Mouse (Mus musculus) heart, postnatal 25 days (tissue): ENCODE measurements around the gene Lmcd1. TPM values are rescaled to one million over a fixed set of nuclear protein-coding genes. Genes with fewer than 3 reads are reported as not detected.

Experiments used
- DNase-seq: peaks from one replicate; pipeline ENCODE4 v3.0.0; 2022; ENCODE audit warnings: low spot score
- intact Hi-C: fragments of 180-260 bp; cut with DNase I; formaldehyde crosslinking; loops from one replicate; pipeline ENCODE4 v1.15.1; 2025
- total RNA-seq, 2 experiments: library from RNA; stranded (reverse); gene quantifications; 2 replicates each; pipeline ENCODE4 v1.2.3; 2021

The Lmcd1 gene
- total RNA-seq, 2 experiments from 2014 or later, result 33.6 to 45.2 TPM

DNA sequence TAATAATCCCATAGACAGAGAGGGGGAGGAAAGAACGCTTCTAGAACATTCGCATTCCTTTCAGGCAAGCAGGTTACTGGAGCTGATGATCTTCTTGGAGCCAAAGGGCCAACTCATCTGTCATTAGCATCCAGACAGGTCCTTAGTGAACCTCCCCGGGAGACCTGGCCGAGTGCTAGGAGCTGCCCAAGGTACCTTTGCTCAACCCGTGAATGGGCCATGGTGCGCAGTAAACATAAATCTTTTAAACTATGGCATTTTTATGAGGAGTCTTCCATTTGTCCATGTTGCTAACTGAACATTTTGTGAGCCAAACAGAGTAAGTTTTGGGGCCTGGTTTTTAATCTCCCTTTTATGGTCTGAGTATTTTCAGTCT lies 57.7 kb downstream of the Lmcd1 start:
- intact Hi-C loops, result no loop called here
- no peak for DNase-seq

DNA sequence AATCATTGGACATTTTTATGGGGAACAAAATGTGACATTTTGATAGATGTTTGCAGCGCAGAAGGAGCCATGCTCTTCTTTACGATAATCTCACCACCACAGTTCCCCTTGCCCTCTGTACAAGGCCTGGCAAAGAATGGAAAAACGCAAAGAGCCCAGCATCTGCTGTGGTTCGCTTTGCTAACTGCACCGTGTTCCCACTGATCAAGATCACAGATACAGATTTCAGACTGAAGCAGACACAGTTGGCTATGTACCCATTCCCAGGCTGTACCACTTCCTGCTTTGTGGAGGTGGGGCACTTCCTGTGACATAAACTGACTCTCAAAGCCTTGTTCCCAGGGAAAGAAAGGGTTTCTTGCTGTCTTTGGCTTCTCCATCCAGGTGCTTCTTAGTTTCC lies 60.4 kb downstream of the Lmcd1 start:
- intact Hi-C loops, result no loop called here

DNA sequence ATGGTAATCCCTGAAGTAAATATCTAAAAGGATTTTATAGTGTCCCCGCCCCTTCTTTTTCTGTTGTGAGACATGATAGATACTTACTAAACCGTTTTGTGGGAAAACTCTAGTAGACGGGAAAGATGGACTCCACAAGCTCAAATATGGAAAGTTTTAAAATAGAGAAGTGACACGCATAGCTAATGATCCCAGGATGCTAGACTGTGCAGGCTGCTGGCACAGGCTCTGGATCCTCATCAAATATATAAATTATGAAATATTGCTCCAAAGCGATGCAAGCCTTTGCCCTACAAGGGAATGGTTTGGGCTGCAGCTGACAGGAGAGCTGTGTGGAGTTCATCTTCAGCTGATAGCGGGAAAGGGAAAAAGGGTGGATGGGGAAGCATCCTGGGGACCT lies 64.1 kb downstream of the Lmcd1 start:
- intact Hi-C loops, result no loop called here
- no peak for DNase-seq

More for the DNA sequence above, 60.4 kb downstream of the Lmcd1 start:
- no peak for DNase-seq

DNA sequence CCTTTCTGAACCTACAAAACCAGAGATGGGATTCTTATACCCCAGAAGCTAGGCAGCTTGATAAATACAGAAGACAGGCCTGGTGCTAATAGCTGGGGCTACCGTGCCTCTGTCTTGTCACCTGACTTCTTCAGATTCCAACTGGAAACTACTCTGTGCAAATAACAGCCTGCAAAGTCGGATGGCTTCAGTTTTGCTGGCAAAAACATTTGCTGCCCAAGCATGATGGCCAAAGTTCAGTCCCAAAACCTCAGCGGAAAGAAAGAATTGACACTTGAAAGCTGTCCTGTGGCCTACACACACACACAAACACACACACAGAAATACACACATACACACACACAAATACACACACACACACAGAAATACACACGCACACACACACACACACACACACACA lies 65.5 kb downstream of the Lmcd1 start:
- intact Hi-C loops, result no loop called here
- DNase-seq, result no peak

DNA sequence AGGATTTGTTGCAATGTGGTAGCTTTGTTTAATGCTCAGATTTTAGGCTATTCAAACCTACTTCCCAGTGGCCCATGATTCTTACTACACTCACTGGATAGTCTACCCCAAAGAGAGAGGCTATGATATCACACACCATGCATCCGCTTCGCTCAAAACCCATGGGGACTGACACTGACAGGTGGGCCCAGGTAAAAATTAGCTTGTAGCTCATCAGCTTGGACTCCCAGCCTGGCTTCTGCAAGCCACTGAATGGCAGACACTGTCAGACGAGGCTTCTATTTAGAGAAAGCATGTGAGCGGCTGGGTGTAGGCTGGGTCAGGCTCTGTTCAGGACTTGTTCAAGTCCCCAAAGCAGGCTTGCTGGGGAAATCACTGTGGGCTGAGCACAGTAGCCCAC lies 76.9 kb downstream of the Lmcd1 start:
- DNase-seq, result no peak

DNA sequence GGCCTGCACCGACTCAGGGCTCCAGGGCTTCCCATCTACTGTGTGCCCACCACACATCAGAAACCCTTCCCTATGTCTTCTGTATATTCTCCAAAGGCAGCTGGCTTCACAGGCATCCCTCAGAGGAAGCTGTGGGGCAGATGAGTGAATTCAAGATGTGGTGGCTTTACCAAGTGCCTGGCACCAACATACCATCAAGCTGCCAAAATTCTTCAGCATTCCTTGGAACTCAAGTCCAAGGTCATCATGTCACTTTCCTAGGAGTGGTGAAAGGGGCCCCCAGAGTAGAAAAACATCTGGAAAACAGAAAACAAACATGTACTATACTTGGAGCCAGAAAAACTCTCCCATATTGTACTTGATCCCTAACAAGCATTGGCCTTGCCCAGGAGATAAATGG lies 85.8 kb downstream of the Lmcd1 start:
- no peak for DNase-seq
- intact Hi-C loops, result no loop called here

More for the DNA sequence above, 76.9 kb downstream of the Lmcd1 start:
- intact Hi-C loops, result no loop called here

DNA sequence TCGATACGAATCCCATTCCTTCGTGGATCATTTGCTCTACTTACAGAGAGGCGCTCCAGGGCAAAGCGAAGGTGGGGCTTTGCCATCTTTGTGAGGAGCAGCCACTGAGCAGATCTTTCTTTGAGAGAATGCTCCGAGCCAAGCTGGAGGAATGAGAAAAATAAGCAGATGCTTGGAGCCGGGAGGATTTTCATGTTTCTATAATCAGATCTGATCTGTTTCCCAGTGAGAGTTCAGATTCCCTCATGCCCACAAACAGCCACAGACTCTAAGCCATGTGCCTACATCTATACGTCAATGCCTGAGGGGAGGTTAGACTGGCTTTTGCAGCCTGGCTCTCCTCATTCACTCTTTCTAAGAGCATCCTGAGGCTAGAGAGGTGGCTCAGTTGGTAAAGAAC lies 87.1 kb downstream of the Lmcd1 start:
- intact Hi-C loops, result loop anchor here (5.0 to 10.0 kb wide), 3 partner anchors 53 to 334 kb away; partner anchors contain the start of genes Lmcd1 and Rad18
- DNase-seq, result no peak

DNA sequence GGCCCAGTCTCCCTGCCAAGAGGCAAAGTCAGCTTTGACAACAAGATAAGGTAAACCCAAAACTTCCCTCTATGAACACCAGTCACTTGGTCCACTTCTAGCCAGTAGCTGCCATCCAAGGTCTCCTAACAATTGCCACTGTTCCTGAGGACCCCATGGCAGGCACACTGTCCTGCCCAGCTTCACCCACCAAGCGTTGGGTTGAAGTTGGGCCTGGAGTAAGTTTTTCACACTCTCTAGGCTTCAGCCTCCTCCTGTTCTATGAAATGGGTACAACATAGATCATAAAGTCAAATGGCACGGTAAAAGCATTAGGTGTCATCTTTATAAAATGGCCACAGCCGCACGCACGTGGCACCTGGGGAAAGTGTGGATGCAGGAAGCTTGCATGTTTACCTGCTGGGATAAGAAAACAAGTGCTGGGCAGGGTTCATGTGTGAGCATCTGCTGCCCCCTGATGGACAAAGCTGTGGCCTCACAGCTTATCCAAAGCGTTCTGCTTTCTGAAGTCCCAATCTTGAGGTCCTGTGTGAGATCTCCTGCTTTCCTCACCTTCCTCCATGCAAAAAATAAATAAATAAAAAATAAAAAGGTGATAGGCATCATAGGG lies 88.9 kb downstream of the Lmcd1 start:
- DNase-seq, result peak; percentile 31
- intact Hi-C loops, result loop anchor here (1.0 to 10.0 kb wide), 4 partner anchors 55 to 332 kb away; partner anchors contain the start of genes Lmcd1 and Rad18

DNA sequence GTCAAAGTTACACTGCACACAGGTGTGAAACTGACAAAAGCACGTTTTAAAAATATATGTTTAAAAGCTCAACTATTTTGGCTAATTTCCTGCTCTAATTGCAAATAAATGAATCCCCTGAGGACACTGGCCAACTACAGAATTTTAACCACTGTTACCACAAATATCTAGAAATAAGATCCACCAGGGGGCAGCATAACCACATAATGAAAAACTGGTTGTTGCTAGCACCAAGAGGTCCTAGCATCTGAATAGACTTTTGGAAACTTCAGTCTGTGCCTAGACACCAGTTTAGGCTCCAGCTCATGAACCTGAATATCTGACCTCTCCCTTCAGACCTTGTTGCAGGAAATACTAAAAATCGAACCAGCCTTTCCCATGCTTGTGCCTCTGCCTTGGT lies 91.0 kb downstream of the Lmcd1 start:
- DNase-seq, result no peak
- intact Hi-C loops, result loop anchor here (1.0 to 10.0 kb wide), 5 partner anchors 57 to 636 kb away; partner anchors contain the start of genes Lmcd1 and Rad18

DNA sequence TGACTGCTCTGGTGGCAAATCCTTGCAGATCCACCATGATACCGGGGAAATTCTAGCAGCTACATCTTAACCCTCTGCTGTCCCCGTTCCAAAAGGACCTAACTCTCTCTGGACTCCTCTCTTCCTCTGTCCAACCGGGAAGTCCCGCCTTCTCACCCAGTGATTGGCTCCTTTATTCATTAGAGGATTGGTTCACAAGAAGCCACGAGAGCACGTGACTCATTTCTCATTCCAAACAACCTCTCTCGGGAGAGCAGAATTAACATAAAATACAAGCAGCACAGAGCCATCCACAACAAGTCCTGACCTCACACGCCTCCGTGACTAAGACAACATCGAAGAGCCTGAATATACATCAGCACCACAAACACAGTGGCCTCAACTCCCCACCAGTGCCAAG lies 91.7 kb downstream of the Lmcd1 start:
- intact Hi-C loops, result loop anchor here (2.0 to 10.0 kb wide), 2 partner anchors 330 to 636 kb away; partner anchors contain the start of gene Rad18
- no peak for DNase-seq

DNA sequence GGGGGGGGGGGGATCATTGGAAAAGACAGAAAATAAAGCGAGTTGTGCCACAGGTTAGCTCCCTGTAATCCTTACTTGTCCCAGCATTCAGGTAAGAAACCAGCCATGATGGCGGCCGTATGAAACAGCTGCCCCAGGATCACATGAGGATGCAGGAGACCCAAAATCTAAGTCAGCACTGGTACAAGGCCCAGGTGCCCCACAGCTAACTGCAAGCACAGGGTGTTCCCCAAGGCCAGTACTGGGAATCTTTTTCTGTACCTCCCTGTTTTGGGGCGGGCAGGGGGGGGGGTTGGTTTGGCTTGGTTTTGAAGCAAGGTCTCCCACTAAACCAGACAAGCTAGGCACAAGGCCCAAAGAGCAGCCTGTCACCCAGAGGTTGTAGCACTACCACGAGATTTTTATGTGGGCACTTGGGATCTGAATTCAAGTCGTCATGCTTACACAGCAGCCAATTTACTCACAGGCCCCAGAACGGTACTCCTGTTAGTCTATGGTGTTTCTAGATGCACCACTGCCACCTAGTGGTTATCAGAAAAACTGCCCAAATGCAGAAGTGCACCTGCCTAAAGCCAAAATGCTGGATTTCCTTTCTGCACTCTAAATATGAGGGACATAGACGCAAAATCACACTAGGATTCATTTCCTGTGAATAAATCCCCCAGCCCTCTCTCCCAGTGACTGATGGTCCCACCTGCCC lies 100.5 kb downstream of the Lmcd1 start:
- intact Hi-C loops, result no loop called here
- no peak for DNase-seq

DNA sequence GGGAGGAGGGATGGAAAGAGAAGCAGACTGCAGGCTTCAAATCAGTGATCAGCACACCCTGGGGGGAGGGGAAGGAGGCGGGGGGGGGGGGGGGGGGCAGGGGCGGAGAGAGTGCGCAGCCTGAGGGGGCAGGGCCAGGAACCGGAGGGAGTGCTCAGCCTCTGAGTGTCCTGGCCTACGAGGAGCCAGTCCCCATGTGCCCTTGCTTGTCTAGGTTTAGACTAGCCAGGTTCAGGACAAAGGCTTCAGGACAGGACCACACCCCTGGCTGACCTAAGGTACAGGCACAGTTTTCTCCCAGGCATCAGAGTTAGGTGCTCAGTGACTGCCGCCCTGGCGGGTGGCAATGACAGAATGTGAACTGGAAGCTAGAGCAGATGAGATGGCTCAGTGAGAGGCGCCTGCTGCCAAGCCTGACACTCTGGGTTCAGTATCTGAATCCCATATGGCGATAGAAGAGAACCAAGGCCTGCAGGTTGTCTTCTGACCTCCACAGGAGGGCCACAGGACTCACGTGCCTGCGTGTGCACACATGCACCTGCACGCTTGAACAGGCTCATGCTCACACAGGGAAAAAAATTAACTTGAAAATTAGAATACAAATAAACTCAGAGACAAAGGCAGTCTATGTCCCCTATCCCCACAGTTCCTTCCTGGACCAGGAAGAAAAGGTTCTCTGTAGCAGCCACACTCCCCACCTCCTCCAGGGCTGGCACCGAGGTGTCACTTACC lies 102.3 kb downstream of the Lmcd1 start:
- intact Hi-C loops, result no loop called here
- no peak for DNase-seq

DNA sequence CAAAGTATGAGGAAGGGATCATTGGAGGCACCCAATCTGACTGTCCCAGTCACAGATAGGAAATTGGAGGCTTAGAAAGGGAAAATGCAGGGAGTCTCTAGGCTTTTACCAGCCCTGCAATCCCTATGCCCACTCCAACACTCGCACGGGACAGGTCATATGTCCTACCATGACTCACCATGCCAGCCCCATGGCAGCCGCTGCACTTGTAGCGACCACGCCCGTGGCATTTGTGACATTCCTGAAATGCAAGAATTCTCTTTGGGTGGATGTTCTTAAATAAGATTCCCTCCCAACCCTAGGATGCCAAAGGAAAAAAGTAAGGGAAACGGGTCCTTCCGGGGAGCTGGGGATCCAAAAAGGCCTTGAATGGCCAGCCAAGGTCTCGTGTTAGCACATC lies 105.5 kb downstream of the Lmcd1 start:
- DNase-seq, result no peak
- intact Hi-C loops, result no loop called here

Other genes with a start within 250 kb of the Lmcd1 start
- gene Ssu2, start 114.3 kb downstream of the Lmcd1 start, total RNA-seq, result 1 to 10 TPM; 2.8 to 2.9 TPM
- gene Cav3, start 185.7 kb downstream of the Lmcd1 start, total RNA-seq, result 100 to 1,000 TPM; 115 to 120 TPM
- under 1 TPM; 0.31 to 0.48 TPM for gene Oxtr, start 216.2 kb downstream of the Lmcd1 start, total RNA-seq